Mouse (Mus musculus): ENCODE data around the gene Txlnb. TPM values are rescaled to one million over a fixed set of nuclear protein-coding genes. Genes with fewer than 3 reads are reported as not detected.

Gene Txlnb
- total RNA-seq, 1 experiment from 2014 or later = 0.12 TPM

Other genes with a start within 250 kb of the Txlnb start
- gene Cited2, start 73.0 kb upstream of the Txlnb start, total RNA-seq (2017) = 46.3 and 63.8 TPM in 2 replicates
- 139 and 161 TPM in 2 replicates for gene Heca, start 151.8 kb downstream of the Txlnb start, total RNA-seq (2017)
- gene Abracl, start 227.1 kb downstream of the Txlnb start, total RNA-seq (2017) = 87.3 and 118 TPM in 2 replicates

All from neutrophil, adult 5-6 weeks (primary cell).